Mouse (Mus musculus) lung, adult 2 months (tissue): ENCODE results near the gene Btbd16. TPM values are rescaled to one million over a fixed set of nuclear protein-coding genes. Genes with fewer than 3 reads are reported as not detected.

Experiments used
- DNase-seq: peaks from one replicate; pipeline ENCODE4 v3.0.0; 2022
- H3K4me1 ChIP-seq: fragments of 200-500 bp; 2 replicates; pipeline ENCODE4 v1.6.1; 2011; ENCODE audit warnings: low read length; ENCODE audit not compliant: control insufficient read depth, insufficient read depth
- H3K4me3 ChIP-seq: fragments of 200-500 bp; replicated peaks from 2 replicates; pipeline ENCODE3; 2011; ENCODE audit warnings: low read depth, mild to moderate bottlenecking, control low read depth, low read length; ENCODE audit errors: extremely low read depth
- CTCF ChIP-seq: fragments of 200-500 bp; IDR thresholded peaks from 2 replicates; pipeline ENCODE4 v1.5.1; 2011; ENCODE audit warnings: mild to moderate bottlenecking, low read length, control low read depth; ENCODE audit not compliant: insufficient read depth
- POLR2A ChIP-seq: fragments of 200-500 bp; IDR thresholded peaks from 2 replicates; pipeline ENCODE4 v1.6.1; 2011; ENCODE audit warnings: low read depth, mild to moderate bottlenecking, control low read depth, low read length, borderline replicate concordance; ENCODE audit errors: extremely low read depth
- WGBS: fragments of 180-500 bp; shearing (Covaris S2); methylation state at CpG from one replicate; pipeline ENCODE4 v1.1.7; 2018; 5-methylcytosine and 5-hydroxymethylcytosine counted together
- polyA plus RNA-seq: library from polyadenylated mRNA; depleted of rRNA; stranded (reverse); fragments of >200 nt; gene quantifications from 2 replicates; pipeline ENCODE4 v1.2.3, GENCODE M21; 2012

Btbd16 gene
- polyA plus RNA-seq, 1 experiment = not detected

DNA sequence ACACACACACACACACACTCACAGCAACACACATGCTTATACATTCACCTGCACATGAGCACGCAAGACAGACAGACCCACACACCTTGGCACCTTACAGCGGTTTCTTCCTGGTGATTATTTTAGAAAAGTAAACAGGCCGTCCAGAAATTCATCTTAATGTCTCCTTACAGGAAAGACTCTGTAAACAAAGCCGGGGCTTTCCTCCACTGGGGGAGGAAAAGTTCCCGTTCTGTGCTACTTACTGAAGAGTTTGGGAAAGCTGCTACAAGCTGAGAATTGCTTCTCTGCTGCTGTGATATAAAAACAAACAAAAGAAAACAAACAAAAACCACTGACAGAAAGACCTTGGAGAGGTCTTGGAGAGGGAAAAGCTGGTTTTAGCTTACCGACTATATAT, 34.8 kb downstream of the Btbd16 start:
- Histone ChIP-seq H3K4me1 (peaks cover 7% of the 10 kb centered on the region), H3K4me3 (no peak overlapping the region)
- TF ChIP-seq POLR2A (no peak), CTCF (no peak)
- DNase-seq = no peak
- 15% methylated on average over 6 of the region's 6 CpGs for WGBS

DNA sequence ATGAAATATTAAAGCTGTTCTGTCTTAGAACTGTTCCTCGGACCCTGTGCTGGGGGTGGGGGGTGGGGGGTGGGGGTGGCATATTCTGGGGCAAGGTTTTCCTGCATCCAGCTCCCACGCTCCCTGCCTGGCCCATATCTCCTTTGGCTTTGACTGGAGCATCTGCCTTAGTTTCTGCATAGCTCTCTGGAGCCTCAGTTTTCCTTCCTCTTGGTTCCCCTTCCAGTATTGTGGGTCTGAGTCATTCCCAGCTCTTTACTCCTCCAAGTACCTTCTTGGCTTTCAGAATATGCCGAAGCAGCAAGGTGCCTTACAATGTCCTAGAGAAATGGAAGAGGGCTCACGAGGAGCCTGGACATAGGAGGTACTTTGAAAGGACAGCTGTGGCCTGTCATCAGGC, 36.4 kb downstream of the Btbd16 start:
- 80% methylated on average over 4 of the region's 4 CpGs for WGBS
- DNase-seq = no peak

DNA sequence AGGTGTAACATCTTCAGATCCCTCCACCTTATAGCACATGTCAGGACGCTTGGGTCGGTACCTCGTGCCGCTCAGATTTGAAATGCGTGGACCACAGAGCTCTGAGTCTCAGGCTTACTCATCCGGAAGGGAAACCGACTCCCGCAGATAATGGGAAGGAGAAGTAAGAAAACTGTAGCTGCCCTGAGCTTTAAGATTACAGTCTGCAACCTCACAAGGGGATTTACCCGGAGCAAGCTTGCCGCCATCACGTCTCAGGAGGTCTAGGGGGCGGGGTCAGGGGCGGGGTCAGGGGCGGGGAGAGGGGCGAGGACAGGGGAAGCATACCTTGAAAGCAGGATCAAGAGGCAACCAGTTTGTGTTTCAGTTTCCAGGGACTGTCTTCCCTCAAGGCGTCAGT, 38.5 kb downstream of the Btbd16 start:
- no peak overlapping the region for H3K4me3 ChIP-seq
- WGBS = 49% methylated on average over 16 of the region's 16 CpGs
- H3K4me1 ChIP-seq = peaks cover 7% of the 10 kb centered on the region
- TF ChIP-seq CTCF (no peak), POLR2A (no peak)
- no peak for DNase-seq

More for the DNA sequence above, 36.4 kb downstream of the Btbd16 start:
- no peak overlapping the region for H3K4me3 ChIP-seq
- peaks cover 7% of the 10 kb centered on the region for H3K4me1 ChIP-seq
- no peak for TF ChIP-seq POLR2A
- TF ChIP-seq CTCF = no peak

DNA sequence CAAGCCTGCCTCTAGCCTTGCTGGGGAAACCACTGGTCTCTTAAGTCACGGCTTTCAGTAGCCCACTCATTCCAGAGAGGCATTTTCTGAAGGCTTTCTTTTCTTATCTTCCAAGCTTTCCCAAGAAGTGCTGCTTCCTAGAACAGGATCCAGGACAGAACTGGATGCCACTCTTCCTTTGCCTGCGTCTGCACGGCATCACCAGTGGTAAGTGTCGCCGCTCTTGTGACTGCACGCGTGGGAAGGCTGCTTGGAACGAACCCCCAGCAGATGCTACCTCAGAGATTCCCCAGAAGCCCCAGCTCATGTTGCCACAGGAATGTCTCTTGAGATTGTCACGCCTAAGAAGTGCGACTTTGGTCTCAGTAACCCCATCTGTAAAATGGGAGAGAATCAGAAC, 41.7 kb downstream of the Btbd16 start:
- no peak overlapping the region for H3K4me3 ChIP-seq
- whole genome bisulfite sequencing = 95% methylated on average over 10 of the region's 10 CpGs
- no peaks in the 10 kb centered on the region for H3K4me1 ChIP-seq
- TF ChIP-seq POLR2A = no peak
- TF ChIP-seq CTCF = no peak
- no peak for DNase-seq

DNA sequence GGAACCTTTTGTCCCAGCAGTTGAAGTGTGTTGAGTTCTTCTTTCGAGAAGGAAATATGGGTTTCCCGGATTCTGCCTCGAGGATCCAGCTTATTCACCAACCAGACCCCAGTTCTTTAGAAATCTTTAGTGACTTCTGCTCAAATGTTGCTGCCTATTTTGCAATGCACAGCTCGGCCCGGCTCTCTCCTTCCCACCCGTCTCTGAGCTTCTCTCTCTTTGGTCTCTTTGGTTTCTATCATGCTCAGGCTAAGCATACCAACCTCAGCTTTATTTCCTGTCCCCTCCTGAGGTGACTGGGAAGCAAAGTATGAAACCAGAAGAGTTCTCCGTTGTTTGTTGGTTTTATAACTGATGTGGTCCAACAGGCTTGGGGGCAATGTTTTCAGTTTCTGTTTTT, 42.4 kb downstream of the Btbd16 start:
- DNase-seq = no peak
- no peak for TF ChIP-seq POLR2A
- TF ChIP-seq CTCF = no peak
- no peaks in the 10 kb centered on the region for H3K4me1 ChIP-seq
- H3K4me3 ChIP-seq = no peak overlapping the region
- 67% methylated on average over 7 of the region's 7 CpGs for WGBS

DNA sequence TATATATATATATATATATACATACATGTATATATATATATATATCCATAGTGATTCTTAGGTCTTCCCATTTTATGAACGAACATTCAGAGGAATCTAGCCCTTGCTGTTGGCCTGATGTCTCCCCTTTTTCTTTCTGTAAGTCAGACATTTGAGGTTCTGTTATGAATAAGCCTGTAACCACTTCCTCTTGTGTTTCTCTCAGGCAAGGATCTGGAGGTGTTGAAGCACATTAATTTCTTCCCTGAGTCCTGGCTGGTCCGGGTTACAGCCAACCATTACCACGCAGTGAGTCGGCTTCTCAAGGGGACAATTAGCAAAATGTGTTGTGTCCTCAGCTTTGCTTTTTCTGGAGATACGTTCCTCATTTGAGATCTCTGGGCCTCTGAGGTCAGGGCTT, 44.9 kb downstream of the Btbd16 start:
- H3K4me1 ChIP-seq = no peaks in the 10 kb centered on the region
- DNase-seq = no peak
- TF ChIP-seq POLR2A (no peak), CTCF (no peak)
- 64% methylated on average over 5 of the region's 5 CpGs for WGBS
- no peak overlapping the region for H3K4me3 ChIP-seq

DNA sequence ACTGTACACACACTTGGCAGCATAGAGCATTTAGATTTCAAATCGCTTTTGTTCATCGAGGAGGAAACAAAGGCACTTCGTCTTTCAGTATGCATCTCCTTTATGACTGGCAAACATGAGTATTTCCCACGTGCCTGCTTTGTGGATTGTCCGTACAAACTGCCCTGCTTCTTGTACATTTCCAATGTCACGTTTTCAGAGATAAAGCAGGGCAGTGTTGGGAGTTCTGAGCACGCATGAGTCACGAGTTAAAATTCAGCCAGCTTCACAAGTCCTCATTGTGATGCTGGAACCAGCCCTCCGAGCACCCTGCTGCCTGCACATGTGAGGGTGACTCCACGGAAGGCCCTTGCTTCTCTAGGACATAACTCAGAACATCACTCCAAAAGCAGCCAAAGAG, 45.8 kb downstream of the Btbd16 start:
- no peak for DNase-seq
- WGBS = 48% methylated on average over 10 of the region's 10 CpGs

DNA sequence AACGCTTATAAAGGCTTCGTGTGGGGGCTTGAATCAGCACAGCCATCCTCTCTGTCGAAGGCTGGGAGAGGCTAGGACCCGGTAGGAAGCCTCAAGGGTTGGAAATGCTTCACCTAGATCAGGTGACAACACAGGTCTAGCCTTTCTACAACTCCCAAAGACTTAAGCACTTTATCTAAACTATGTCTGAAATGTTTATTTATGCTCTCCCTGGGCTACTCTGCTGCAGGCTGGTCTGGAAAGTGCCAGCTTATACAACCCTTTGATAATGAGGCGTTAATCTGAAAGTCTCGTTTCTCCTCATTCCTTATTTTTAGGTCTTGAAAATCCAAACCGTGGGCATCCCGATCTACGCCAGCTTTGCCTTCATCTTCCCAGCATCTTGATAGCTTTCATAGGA, 50.1 kb downstream of the Btbd16 start:
- DNase-seq = no peak
- H3K4me1 ChIP-seq = no peaks in the 10 kb centered on the region
- TF ChIP-seq POLR2A (no peak), CTCF (no peak)
- no peak overlapping the region for H3K4me3 ChIP-seq
- 33% methylated on average over 9 of the region's 9 CpGs for WGBS

More for the DNA sequence above, 45.8 kb downstream of the Btbd16 start:
- TF ChIP-seq POLR2A (no peak), CTCF (no peak)
- H3K4me3 ChIP-seq = no peak overlapping the region
- no peaks in the 10 kb centered on the region for H3K4me1 ChIP-seq

DNA sequence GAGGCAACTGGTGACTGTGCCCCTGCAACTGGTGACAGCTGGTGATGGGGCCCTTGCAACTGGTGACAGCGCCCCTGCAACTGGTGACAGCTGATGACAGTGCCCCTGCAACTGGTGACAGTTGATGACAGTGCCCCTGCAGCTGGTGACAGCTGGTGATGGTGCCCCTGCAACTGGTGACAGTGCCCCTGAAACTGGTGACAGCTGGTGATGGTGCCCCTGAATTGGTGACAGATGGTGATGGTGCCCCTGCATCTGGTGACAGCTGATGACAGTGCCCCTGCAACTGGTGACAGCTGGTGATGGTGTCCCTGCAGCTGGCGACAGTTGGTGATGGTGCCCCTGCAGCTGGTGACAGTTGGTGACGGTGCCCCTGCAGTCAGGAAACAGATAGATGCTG, 52.5 kb downstream of the Btbd16 start:
- 76% methylated on average over 3 of the region's 3 CpGs for WGBS

DNA sequence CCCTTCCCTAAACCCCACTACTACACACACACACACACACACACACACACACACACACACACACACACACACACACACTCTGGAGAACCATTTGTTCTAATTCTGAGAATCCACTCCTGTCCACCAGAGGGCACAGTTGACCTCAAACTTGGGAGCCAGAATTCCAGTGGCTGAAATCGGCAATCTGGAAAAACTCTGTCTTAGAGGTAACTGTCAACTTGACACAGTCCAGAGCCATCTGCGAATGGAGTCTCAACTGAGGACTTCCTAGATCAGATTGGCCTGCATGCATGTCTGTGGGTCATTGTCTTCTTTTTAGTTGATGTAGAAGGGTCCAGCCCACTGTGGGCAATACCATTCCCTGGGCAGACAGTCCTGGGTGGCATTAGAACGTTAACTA, 53.6 kb downstream of the Btbd16 start:
- no peaks in the 10 kb centered on the region for H3K4me1 ChIP-seq
- peak; percentile 39; the same call in 1 of the 2 replicates for TF ChIP-seq CTCF
- TF ChIP-seq POLR2A = no peak
- peak; percentile 56 for DNase-seq
- no peak overlapping the region for H3K4me3 ChIP-seq
- WGBS = 35% methylated on average over 3 of the region's 3 CpGs

More for the DNA sequence above, 52.5 kb downstream of the Btbd16 start:
- Histone ChIP-seq H3K4me3 (no peak overlapping the region), H3K4me1 (no peaks in the 10 kb centered on the region)
- TF ChIP-seq CTCF (no peak), POLR2A (no peak)
- DNase-seq = no peak
